Mouse (Mus musculus) ES-E14 (cell line): ENCODE data around the gene Tcf23. TPM values are rescaled to one million over a fixed set of nuclear protein-coding genes. Genes with fewer than 3 reads are reported as not detected.

Experiments
- DNase-seq: peaks from one replicate; pipeline ENCODE4 v3.0.0-alpha.2; 2013; ENCODE audit warnings: low read depth, low spot score
- H3K27ac ChIP-seq: 2 replicates; pipeline ENCODE4 v1.5.1; 2012; ENCODE audit warnings: low read depth, mild to moderate bottlenecking, low read length, moderate library complexity, mixed read lengths; ENCODE audit not compliant: poor library complexity, insufficient read depth, severe bottlenecking
- H3K36me3 ChIP-seq: 2 replicates; pipeline ENCODE4 v1.6.1; 2012; ENCODE audit warnings: mild to moderate bottlenecking, low read length, moderate library complexity, mixed read lengths; ENCODE audit not compliant: control insufficient read depth, poor library complexity, insufficient read depth, severe bottlenecking
- H3K4me1 ChIP-seq, 2 experiments: fragments of 150-350 bp in 1 of 2; sonication (generic) in 1 of 2; 2 replicates each; pipeline ENCODE4 v1.6.1; 2012; ENCODE audit warnings: low read length in 2 of 2, mild to moderate bottlenecking in 1 of 2, mixed read lengths in 1 of 2; ENCODE audit not compliant: control insufficient read depth in 2 of 2, insufficient read depth in 2 of 2, poor library complexity in 1 of 2
- H3K4me3 ChIP-seq, 2 experiments: fragments of 150-350 bp in 1 of 2; sonication (generic) in 1 of 2; 2 replicates each; pipeline ENCODE4 v1.5.1; 2012; ENCODE audit warnings: low read length in 2 of 2, low read depth in 1 of 2, mild to moderate bottlenecking in 1 of 2, mixed read lengths in 1 of 2; ENCODE audit not compliant: insufficient read depth in 1 of 2, poor library complexity in 1 of 2, severe bottlenecking in 1 of 2
- H3K9ac ChIP-seq: 2 replicates; pipeline ENCODE4 v1.6.1; 2012; ENCODE audit warnings: low read depth, mild to moderate bottlenecking, low read length, mixed read lengths; ENCODE audit not compliant: poor library complexity, insufficient read depth, severe bottlenecking
- H3K9me3 ChIP-seq: fragments of 150-350 bp; sonication (generic); 2 replicates; pipeline ENCODE4 v1.6.1; 2012; ENCODE audit warnings: low read depth, mild to moderate bottlenecking, low read length; ENCODE audit not compliant: control insufficient read depth, insufficient read depth
- CHD2 ChIP-seq: IDR thresholded peaks from 2 replicates; pipeline ENCODE4 v1.6.1; 2014; ENCODE audit warnings: mild to moderate bottlenecking, low read depth, low read length, inconsistent platforms
- HCFC1 ChIP-seq: IDR thresholded peaks from 2 replicates; pipeline ENCODE4 v1.6.1; 2012; ENCODE audit warnings: low read length, inconsistent platforms, borderline replicate concordance; ENCODE audit not compliant: insufficient read depth
- MAFK ChIP-seq: IDR thresholded peaks from 2 replicates; pipeline ENCODE4 v1.6.1; 2014; ENCODE audit warnings: mild to moderate bottlenecking, low read depth, low read length, inconsistent platforms; ENCODE audit not compliant: insufficient read depth
- ZC3H11A ChIP-seq: IDR thresholded peaks from 2 replicates; pipeline ENCODE4 v1.6.1; 2012; ENCODE audit warnings: low read depth, mild to moderate bottlenecking, inconsistent platforms, low read length, borderline replicate concordance
- ZNF384 ChIP-seq: IDR thresholded peaks from 2 replicates; pipeline ENCODE4 v1.6.1; 2012; ENCODE audit warnings: low read depth, low read length, inconsistent platforms
- in situ Hi-C, 2 experiments: fragments of 600-800 bp; cut with MboI; formaldehyde crosslinking; loops; one replicate each; pipeline ENCODE4 v1.15.1; 2025; ENCODE audit warnings: low sequenced_read_pairs in 2 of 2, inconsistent platforms in 1 of 2; ENCODE audit not compliant: unreplicated experiment in 2 of 2
- total RNA-seq: library from RNA; depleted of rRNA; stranded (reverse); fragments of 300-350 nt; gene quantifications from 2 replicates; pipeline ENCODE4 v1.2.3, GENCODE M21; 2012

Gene Tcf23
- total RNA-seq, 1 experiment, result 0.27 TPM

DNA sequence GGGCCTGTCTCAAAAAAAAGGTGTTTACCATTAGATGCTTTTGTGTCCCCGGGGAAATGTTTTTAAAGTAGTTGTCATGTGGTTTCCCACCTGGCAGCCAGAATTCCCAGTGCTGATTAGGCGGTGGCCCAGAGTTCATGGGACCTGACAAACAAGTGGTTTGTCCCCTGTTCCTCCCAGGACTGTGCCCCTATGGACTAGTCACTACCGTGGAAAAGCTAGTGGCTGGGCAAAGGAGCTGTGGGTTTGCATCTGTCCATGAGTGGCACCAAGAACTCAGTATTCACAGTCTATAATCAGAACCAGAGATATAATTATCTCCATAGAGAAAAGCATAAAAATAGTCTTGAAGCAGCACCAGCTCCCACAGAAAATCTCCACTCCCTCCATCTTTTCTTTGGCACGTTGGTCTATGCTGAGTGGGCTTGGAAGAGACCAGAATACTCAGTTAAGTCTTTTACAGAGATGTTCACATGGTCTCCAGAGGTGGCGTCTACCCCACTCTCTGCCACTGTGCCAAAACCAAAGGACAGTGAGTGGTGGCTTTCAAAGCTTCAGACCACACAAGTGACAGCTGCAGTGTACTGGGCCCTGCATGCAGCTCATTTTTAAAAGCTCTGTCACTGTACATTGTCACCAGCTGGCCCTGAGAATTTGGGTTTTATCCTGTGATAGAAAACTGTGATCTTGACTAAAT lies 24.7 kb downstream of the Tcf23 start:
- Histone ChIP-seq H3K4me3 (no peak overlapping the region), H3K9me3 (no peaks in the 10 kb centered on the region), H3K9ac (no peak overlapping the region), H3K27ac (no peak overlapping the region), H3K4me1 (no peaks in the 10 kb centered on the region), H3K36me3 (no peaks in the 10 kb centered on the region)
- no peak for DNase-seq
- in situ Hi-C loops, result no loop called here
- no peak for TF ChIP-seq MAFK
- no peak for TF ChIP-seq ZC3H11A
- no peak for TF ChIP-seq ZNF384
- no peak for TF ChIP-seq CHD2
- no peak for TF ChIP-seq HCFC1

DNA sequence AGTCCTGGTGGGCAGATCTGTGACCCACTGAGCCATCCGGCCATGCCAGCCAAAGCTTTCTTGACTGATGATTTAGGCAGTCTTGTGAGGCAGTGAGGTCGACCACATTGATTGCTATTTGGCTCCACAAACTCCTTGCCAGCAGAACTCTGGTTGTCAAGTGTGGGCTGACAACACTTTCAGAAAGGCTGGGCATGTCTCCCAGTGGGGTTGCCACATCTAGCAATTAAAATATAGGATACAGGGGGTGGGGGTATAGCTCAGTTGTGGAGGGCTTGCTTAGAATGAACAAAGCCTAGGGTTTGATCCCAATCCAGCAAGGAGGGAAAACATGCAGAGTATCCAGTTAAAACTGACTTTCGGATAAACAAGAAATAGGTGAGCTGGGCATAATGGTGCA lies 25.6 kb downstream of the Tcf23 start:
- no peak for DNase-seq
- Histone ChIP-seq H3K9ac (no peak overlapping the region), H3K4me3 (no peak overlapping the region), H3K4me1 (no peaks in the 10 kb centered on the region), H3K27ac (no peak overlapping the region), H3K36me3 (no peaks in the 10 kb centered on the region), H3K9me3 (no peaks in the 10 kb centered on the region)
- in situ Hi-C loops, result no loop called here
- TF ChIP-seq HCFC1 (no peak), CHD2 (no peak), ZC3H11A (no peak), MAFK (no peak), ZNF384 (no peak)

DNA sequence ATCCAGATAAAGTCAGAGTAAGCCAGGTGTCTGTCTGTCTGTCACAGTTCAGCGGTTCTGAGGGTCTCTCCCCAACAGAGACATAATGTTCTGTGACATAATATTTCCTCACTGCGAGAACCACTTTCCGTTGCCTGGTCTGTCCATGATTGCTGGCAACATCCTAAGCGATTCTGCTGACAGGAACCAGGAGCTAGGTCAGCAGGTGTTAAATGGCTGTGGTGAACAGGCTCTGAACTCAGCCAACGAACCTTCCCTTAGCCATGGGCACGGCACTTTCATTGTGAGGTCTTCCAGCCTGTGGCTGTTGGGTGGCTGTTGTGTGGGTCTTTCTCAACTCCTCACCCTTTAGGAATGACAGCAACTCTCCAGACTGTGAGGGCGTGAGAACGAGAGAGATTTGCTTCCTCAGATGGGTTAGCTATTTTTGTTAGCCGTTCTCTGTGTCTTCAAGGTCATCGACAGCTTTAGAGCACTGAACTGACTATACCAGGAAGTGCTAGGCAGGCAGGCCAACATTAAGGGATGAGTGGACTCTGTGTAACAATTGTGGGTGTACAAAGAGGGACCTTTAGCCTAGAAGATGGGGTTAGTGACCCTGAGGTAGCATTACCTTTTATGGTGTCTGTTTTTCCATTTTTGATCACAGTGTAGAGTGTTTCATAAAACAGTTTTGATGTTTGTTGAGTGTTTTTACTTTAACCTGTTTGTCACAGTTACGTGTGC lies 26.6 kb downstream of the Tcf23 start:
- no peak overlapping the region for H3K4me3 ChIP-seq
- H3K36me3 ChIP-seq, result no peaks in the 10 kb centered on the region
- H3K4me1 ChIP-seq, result no peaks in the 10 kb centered on the region
- no peaks in the 10 kb centered on the region for H3K9me3 ChIP-seq
- no peak overlapping the region for H3K9ac ChIP-seq
- in situ Hi-C loops, result no loop called here
- DNase-seq, result no peak
- TF ChIP-seq HCFC1 (no peak), MAFK (no peak), ZNF384 (no peak), ZC3H11A (no peak), CHD2 (no peak)
- H3K27ac ChIP-seq, result no peak overlapping the region

DNA sequence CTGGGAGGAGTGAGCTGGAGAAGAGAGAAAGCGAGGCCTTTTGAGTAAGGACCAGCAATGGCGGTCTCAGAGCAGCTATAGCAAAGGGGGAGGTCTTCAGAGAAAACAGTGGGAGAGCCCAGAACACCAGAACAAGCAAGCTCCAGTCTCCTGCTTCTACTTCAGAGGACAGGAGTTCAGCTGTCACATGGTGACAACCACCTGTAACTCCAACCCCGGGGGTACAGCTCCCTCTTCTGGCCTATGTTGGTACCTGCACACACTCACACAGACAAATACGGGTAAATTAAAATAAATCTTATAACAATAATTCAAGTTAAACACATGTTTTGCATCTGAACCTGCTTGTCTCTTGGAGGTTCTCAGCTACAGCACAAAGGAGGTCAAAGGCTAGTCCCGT lies 29.8 kb downstream of the Tcf23 start:
- H3K36me3 ChIP-seq, result no peaks in the 10 kb centered on the region
- TF ChIP-seq CHD2 (no peak), ZNF384 (no peak), HCFC1 (no peak), ZC3H11A (peak; percentile 72; the same call in 1 of the 2 replicates), MAFK (no peak)
- H3K4me1 ChIP-seq, result no peaks in the 10 kb centered on the region
- no peaks in the 10 kb centered on the region for H3K9me3 ChIP-seq
- in situ Hi-C loops, result no loop called here
- no peak overlapping the region for H3K4me3 ChIP-seq
- no peak overlapping the region for H3K27ac ChIP-seq
- no peak overlapping the region for H3K9ac ChIP-seq
- DNase-seq, result peak; percentile 49
